Mouse (Mus musculus) monocyte, adult 2 months (primary cell): Measurements from ENCODE around the gene Mars.

Source experiments
- DNase-seq, 2 experiments: peaks; one replicate each; pipeline ENCODE4 v3.0.0; 2022; ENCODE audit warnings: low spot score in 2 of 2, low read depth in 1 of 2

The Mars gene

GRCm38 (mm10) chr10:127262548-127263398, 48.8 kb downstream of the Mars start, which contains the start of gene Kif5a:
Gene Kif5a, minus strand, starts transcription at chr10:127263348.
- DNase-seq = no peak

GRCm38 (mm10) chr10:127261706-127262547, 49.7 kb downstream of the Mars start:
- no peak for DNase-seq

GRCm38 (mm10) chr10:127258489-127258888, 53.1 kb downstream of the Mars start:
- DNase-seq = no peak

GRCm38 (mm10) chr10:127257790-127258189, 53.8 kb downstream of the Mars start:
- no peak for DNase-seq

GRCm38 (mm10) chr10:127255625-127256345, 55.8 kb downstream of the Mars start:
- no peak for DNase-seq

GRCm38 (mm10) chr10:127250810-127251209, 60.8 kb downstream of the Mars start:
- no peak for DNase-seq
